In genomic region chr2:39373068-39373779, GRCm38 (mm10) we compare ENCODE assay signal across 8 mouse cellular contexts.
A peak's percentile ranks its signal among the peaks of the same experiment; 100 is the strongest.
DNase-seq lines count a peak whose midpoint lies in the region; ATAC-seq and TF ChIP-seq lines count a peak whose summit lies in the region.

No protein-coding gene starts in this region.

- no peaks in the 10 kb centered on the region for H3K27me3 ChIP-seq in hindbrain, postnatal 0 days (ENCODE audit: insufficient read depth, low read length)

- H3K27ac ChIP-seq in hindbrain, postnatal 0 days: no peak overlapping the region

- no peak overlapping the region for H3K9ac ChIP-seq in hindbrain, postnatal 0 days (replicated peaks; ENCODE audit: low read length)

- no peaks in the 10 kb centered on the region for H3K4me1 ChIP-seq in hindbrain, postnatal 0 days (ENCODE audit: insufficient read depth, low read length)

- no peak overlapping the region for H3K4me2 ChIP-seq in hindbrain, postnatal 0 days (ENCODE audit: low read depth, low read length)

- no peak overlapping the region for H3K4me3 ChIP-seq in hindbrain, postnatal 0 days (ENCODE audit: low read length)

- H3K36me3 ChIP-seq in hindbrain, postnatal 0 days (ENCODE audit: insufficient read depth, low read length): no peaks in the 10 kb centered on the region

- peak; percentile 100 for TF ChIP-seq CTCF in hindbrain, postnatal 0 days (IDR thresholded peaks at IDR 0.05; ENCODE audit: low read depth)

- WGBS in hindbrain, postnatal 0 days: 16% methylated on average over 7 of the region's 7 CpGs

- peak; percentile 94 for ATAC-seq in hindbrain, postnatal 0 days
- ATAC-seq in megakaryocyte, adult 5-6 weeks (ENCODE audit: poor library complexity, severe bottlenecking): peak; percentile 99

- no peaks in the 10 kb centered on the region for H3K9me3 ChIP-seq in hindbrain, postnatal 0 days (ENCODE audit: low read length)

- peak; percentile 82 for DNase-seq in WW6 (ENCODE audit: low read depth, low spot score)
- peak; percentile 90 to 95 for DNase-seq in cerebellum, postnatal 4 days (ENCODE audit: low spot score in 2 of 2)
- DNase-seq in gastrocnemius, adult 8-10 months (ENCODE audit: low spot score in 2 of 2): peak; percentile 85
- DNase-seq in hindbrain, postnatal 0 days (ENCODE audit: low spot score): peak; percentile 95
- peak; percentile 94 to 95 for DNase-seq in left cerebral cortex, adult 18-20 months (ENCODE audit: low spot score in 2 of 2)
- DNase-seq in right cerebral cortex, postnatal 10 days (ENCODE audit: low spot score in 2 of 2): peak; percentile 93 to 94
- DNase-seq in urinary bladder, postnatal 14 days (ENCODE audit: low spot score): peak; percentile 93
